Mouse (Mus musculus) adrenal gland, postnatal 10 days (tissue): Measurements from ENCODE around the gene Fxyd4. TPM values are rescaled to one million over a fixed set of nuclear protein-coding genes. Genes with fewer than 3 reads are reported as not detected.

ENCODE experiments used
- DNase-seq: peaks from one replicate; pipeline ENCODE4 v3.0.0; 2021; ENCODE audit warnings: mixed read lengths
- microRNA-seq: library from miRNA; unstranded; fragments of <30 nt; microRNA quantifications from one replicate; pipeline ENCODE4 v1.2.0, GENCODE M21; 2021
- total RNA-seq, 2 experiments: library from RNA; stranded (reverse); gene quantifications; 2 replicates each; pipeline ENCODE4 v1.2.3; 2021

Fxyd4 gene
- total RNA-seq, 2 experiments from 2014 or later = not detected

DNA sequence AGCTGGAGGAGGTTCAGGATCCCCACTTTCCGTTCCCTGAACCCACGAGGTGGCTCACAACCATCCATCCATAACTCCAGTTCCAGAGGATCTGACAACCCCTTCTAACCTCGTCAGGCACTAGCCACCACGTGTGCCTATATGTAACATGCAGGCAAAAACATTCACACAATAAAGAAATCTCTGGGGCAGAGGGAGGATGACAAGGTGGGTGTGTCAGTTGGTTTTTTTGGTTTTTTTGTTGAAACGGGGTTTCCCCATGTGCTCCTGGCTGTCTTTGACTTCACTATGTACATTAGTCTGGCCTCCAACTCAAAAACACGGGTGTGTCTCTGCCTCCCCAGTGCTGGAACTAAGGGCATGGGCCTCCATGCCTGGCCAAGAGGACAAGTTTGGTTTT, 47.2 kb downstream of the Fxyd4 start:
- no peak for DNase-seq

DNA sequence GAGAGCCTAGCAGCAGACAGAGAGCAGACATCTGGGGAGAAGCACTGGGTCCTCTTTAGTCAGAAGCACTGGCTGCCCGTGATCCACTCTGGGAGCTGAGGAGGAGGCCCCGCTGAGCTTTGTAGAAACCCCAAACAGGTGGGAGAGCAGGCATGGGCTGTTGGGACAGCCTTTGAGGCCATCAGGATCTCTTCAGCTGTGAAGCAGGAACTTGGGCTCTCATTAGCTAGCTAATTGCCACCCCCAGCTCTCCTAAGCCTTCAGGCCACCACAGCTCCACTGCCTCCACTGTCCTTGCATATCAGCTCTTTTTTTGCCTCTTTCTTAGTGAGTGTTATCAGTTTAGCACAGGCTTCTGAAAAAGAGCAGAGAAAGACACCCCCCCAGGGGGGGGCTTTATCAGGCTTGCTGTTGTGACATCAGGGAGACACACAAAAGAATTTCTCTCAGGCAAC, 48.8 kb downstream of the Fxyd4 start:
- DNase-seq = no peak

DNA sequence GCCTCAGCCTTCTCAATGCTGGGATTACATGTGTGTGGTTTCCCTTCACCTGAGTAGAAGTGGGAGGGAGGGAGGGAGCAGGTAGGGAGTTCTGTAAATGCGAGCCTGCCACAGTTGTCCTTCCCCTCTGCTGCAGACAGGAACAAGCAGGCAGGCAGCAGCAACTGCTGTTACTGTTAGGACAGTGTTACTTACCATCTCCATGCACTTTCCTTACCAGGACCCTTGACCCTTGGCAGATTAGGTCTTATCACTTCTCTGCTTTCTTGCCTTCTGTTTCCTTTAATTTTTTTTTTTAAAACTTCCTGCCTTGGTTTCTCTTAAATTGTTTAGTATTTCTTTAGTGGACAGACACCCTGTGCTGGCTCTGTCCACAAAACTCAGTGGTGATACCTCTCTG, 49.5 kb downstream of the Fxyd4 start:
- no peak for DNase-seq

DNA sequence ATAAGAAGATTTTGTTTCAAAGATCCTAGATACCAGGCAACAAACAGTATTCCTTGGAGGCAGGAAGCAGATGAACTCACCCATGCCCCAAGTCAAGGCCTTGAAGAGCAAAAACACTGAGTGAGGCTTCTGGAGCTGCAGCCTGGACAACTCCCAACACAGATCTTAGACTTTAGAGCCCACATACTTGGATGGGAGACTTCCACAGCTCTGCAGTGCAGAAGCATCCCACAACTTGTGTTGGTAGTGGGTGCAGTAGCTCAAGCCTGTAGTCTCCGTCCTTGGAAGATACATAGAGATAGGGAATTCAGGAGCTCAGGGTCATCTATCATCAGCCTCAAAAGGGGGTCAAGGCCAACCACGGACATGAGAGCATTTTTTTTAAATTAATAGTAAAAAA, 51.5 kb downstream of the Fxyd4 start:
- DNase-seq = no peak

Small RNA genes lying within 50 kb of the gene (microRNA-seq; reads per million reads assigned to microRNA genes)
- gene Gm25535 = not detected

Other genes starting within 250 kb of the Fxyd4 start
- gene Zfp637, start 96.5 kb downstream of the Fxyd4 start, total RNA-seq = 10 to 100 TPM; 30.9 to 38.0 TPM
- gene Zfp239, start 75.6 kb downstream of the Fxyd4 start, total RNA-seq = 1 to 10 TPM; 1.9 to 2.7 TPM
- 100 to 1,000 TPM; 424 to 432 TPM for gene Hnrnpf, start 37.4 kb downstream of the Fxyd4 start, total RNA-seq
- gene Rasgef1a, start 73.7 kb upstream of the Fxyd4 start, total RNA-seq = under 1 TPM; 0.21 to 0.36 TPM
- 10 to 100 TPM; 16.6 to 17.5 TPM for gene Csgalnact2, start 201.4 kb upstream of the Fxyd4 start, total RNA-seq